Mouse (Mus musculus): ENCODE results near the gene 6030452D12Rik. TPM values are rescaled to one million over a fixed set of nuclear protein-coding genes. Genes with fewer than 3 reads are reported as not detected.

6030452D12Rik gene
- total RNA-seq (2023): not detected

GRCm38 (mm10) chr8:106500018-106500685 is at the start of gene 6030452D12Rik:
TSS of gene 6030452D12Rik (plus strand) at chr8:106500522.

GRCm38 (mm10) chr8:106510365-106510975 is 10.1 kb downstream of the 6030452D12Rik start, which contains the start of gene Cdh3:
TSS of gene Cdh3 (plus strand) at chr8:106510891.

Other genes starting within 250 kb of the 6030452D12Rik start
- gene Smpd3, start 162.5 kb upstream of the 6030452D12Rik start, total RNA-seq (2023): under 1 TPM; 0.18 TPM
- gene Zfp90, start 85.2 kb upstream of the 6030452D12Rik start, total RNA-seq (2023): 10 to 100 TPM; 16.0 to 18.6 TPM
- not detected for gene Cdh3, start 10.4 kb downstream of the 6030452D12Rik start, total RNA-seq (2023)
- gene Gm10073, start 72.9 kb downstream of the 6030452D12Rik start, total RNA-seq (2023): 100 to 1,000 TPM; 109 to 173 TPM
- 1 to 10 TPM; 1.1 to 1.2 TPM for gene Cdh1, start 102.8 kb downstream of the 6030452D12Rik start, total RNA-seq (2023)
- 1 to 10 TPM; 9.3 to 9.4 TPM for gene Tango6, start 182.5 kb downstream of the 6030452D12Rik start, total RNA-seq (2023)

Data from monocyte, adult 59 days (primary cell).